Comparison of ENCODE assay signal across 33 mouse cellular contexts in the genomic region with DNA sequence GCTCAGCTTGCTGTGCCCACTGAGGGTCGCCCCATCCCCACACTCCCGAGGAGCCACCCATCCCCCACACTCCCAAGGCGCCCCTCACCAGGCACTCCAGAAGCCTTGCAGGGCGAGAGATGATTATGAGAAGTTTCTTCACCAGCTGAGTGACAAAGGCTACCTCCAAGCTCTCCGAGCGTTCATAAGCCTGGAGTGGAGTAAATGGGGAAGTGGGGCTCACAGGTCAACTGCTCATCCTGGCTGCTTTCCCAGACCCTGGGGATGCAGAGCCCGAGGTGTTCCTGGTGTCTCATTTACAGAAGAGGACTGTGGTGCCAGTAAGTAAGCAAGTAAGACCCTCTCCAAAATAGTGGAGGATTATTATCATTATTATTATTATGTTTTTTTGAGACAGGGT. TPM values are rescaled to one million over a fixed set of nuclear protein-coding genes. Genes with fewer than 3 reads are reported as not detected.
"Had no signal": no experiment of that assay in that cellular context is flagged by ENCODE, and none has a peak within 500 bp of the region (broad histone marks: within the 10 kb centered on the region; RNA-seq: fewer than 3 reads in every experiment).

No protein-coding gene starts in this region.

- H3K4me2 ChIP-seq: heart, embryonic 13.5 days; heart, embryonic 15.5 days; hindbrain, embryonic 12.5 days; hindbrain, embryonic 14.5 days; intestine, embryonic 15.5 days; limb, embryonic 13.5 days; limb, embryonic 15.5 days; liver, embryonic 13.5 days had no signal

- H3K9me3 ChIP-seq: heart, embryonic 13.5 days; heart, embryonic 15.5 days; hindbrain, embryonic 10.5 days; hindbrain, embryonic 12.5 days; intestine, embryonic 15.5 days; limb, embryonic 13.5 days; limb, embryonic 15.5 days; liver, embryonic 13.5 days had no signal

- ATAC-seq: hindbrain, embryonic 16.5 days; inflammation-experienced regulatory T-cells, adult 6 months; intestine, embryonic 15.5 days; intestine, postnatal 0 days had no signal

- H3K9ac ChIP-seq: heart, embryonic 13.5 days; heart, embryonic 15.5 days; hindbrain, embryonic 12.5 days; hindbrain, embryonic 14.5 days; intestine, embryonic 15.5 days; limb, embryonic 13.5 days; limb, embryonic 15.5 days; liver, embryonic 13.5 days had no signal

- H3K4me3 ChIP-seq: heart, adult 2 months; heart, embryonic 13.5 days; heart, embryonic 15.5 days; hindbrain, embryonic 10.5 days; hindbrain, embryonic 12.5 days; intestine, embryonic 15.5 days; layer of hippocampus, adult 2 months; left cerebral cortex, adult 2 months; limb, embryonic 13.5 days; limb, embryonic 15.5 days; liver, embryonic 13.5 days had no signal

- DNase-seq: gastrocnemius, postnatal 14 days; gastrocnemius, postnatal 36 days; heart, adult 2 months; heart, postnatal 14 days; heart, postnatal 36 days; kidney, adult 18-20 months; kidney, adult 8-10 months; kidney, postnatal 10 days; kidney, postnatal 25 days; kidney, postnatal 4 days; liver, embryonic 13.5 days had no signal

- H3K27ac ChIP-seq: heart, adult 2 months; heart, embryonic 13.5 days; heart, embryonic 15.5 days; hindbrain, embryonic 10.5 days; hindbrain, embryonic 12.5 days; hindbrain, embryonic 14.5 days; intestine, embryonic 15.5 days; layer of hippocampus, adult 2 months; left cerebral cortex, adult 2 months; limb, embryonic 13.5 days; limb, embryonic 15.5 days; liver, embryonic 13.5 days had no signal

- H3K36me3 ChIP-seq: heart, embryonic 13.5 days; heart, embryonic 15.5 days; intestine, embryonic 15.5 days; limb, embryonic 13.5 days; limb, embryonic 15.5 days; liver, embryonic 13.5 days had no signal

RNA-seq across cellular contexts. Expression of a gene that starts 11.6 kb away (rescaled TPM):
- total RNA-seq: gastrocnemius, postnatal 36 days; heart, postnatal 14 days had no signal
- polyA plus RNA-seq: heart, postnatal 0 days had no signal

RNA-seq across cellular contexts. Expression of a gene that starts 21.2 kb away (rescaled TPM):
- total RNA-seq: gastrocnemius, adult 18-20 months; gastrocnemius, adult 8-10 months; gastrocnemius, postnatal 14 days; gastrocnemius, postnatal 36 days; heart, adult 2 months; heart, postnatal 14 days; heart, postnatal 36 days; liver, adult 2 months had no signal
- polyA plus RNA-seq: gonadal fat pad, adult 2 months; heart, adult 2 months; kidney, embryonic 14.5 days; liver, adult 2 months had no signal

RNA-seq across cellular contexts. Expression of a gene that starts 23.8 kb away (rescaled TPM):
- total RNA-seq: gastrocnemius, adult 18-20 months; gastrocnemius, adult 8-10 months; gastrocnemius, postnatal 36 days; heart, postnatal 14 days; heart, postnatal 36 days; layer of hippocampus, adult 2 months; layer of hippocampus, postnatal 10 days; left cerebral cortex, postnatal 14 days; left cerebral cortex, postnatal 36 days had no signal
- polyA plus RNA-seq: inflammation-experienced regulatory T-cells, adult 6 months had no signal
